Mouse (Mus musculus): ENCODE measurements around the gene Lrpprc. TPM values are rescaled to one million over a fixed set of nuclear protein-coding genes. Genes with fewer than 3 reads are reported as not detected.

Lrpprc gene
- polyA plus RNA-seq, 1 experiment: 11.2 TPM

- H3K4me3 ChIP-seq (ENCODE audit: control insufficient read depth, low read depth, low read length): no peak overlapping the region
- no peaks in the 10 kb centered on the region for H3K36me3 ChIP-seq (ENCODE audit: control insufficient read depth, insufficient read depth, low read length)
- TF ChIP-seq CTCF (IDR thresholded peaks at IDR 0.05; ENCODE audit: control insufficient read depth, insufficient read depth, insufficient replicate concordance, low read depth, low read length) (no peak), POLR2A (IDR thresholded peaks at IDR 0.05; ENCODE audit: control insufficient read depth, low read depth, low read length) (no peak)
- no peak overlapping the region for H3K27ac ChIP-seq (ENCODE audit: control insufficient read depth, insufficient read depth, low read depth, low read length)
- peaks cover 2% of the 10 kb centered on the region; the same call in 1 of the 2 replicates for H3K4me1 ChIP-seq (ENCODE audit: control insufficient read depth, insufficient read depth, low read length)
- H3K27me3 ChIP-seq (ENCODE audit: control insufficient read depth, insufficient read depth, low read length): no peaks in the 10 kb centered on the region
Observed at GRCm38 (mm10) chr17:84787477-84787876, 3.1 kb downstream of the Lrpprc start.

GRCm38 (mm10) chr17:84786911-84787310 lies 3.7 kb downstream of the Lrpprc start:
- no peak overlapping the region for H3K27ac ChIP-seq (ENCODE audit: control insufficient read depth, insufficient read depth, low read depth, low read length)
- peaks cover 2% of the 10 kb centered on the region; the same call in 1 of the 2 replicates for H3K4me1 ChIP-seq (ENCODE audit: control insufficient read depth, insufficient read depth, low read length)
- no peaks in the 10 kb centered on the region for H3K36me3 ChIP-seq (ENCODE audit: control insufficient read depth, insufficient read depth, low read length)
- H3K27me3 ChIP-seq (ENCODE audit: control insufficient read depth, insufficient read depth, low read length): no peaks in the 10 kb centered on the region
- no peak overlapping the region for H3K4me3 ChIP-seq (ENCODE audit: control insufficient read depth, low read depth, low read length)
- TF ChIP-seq POLR2A (IDR thresholded peaks at IDR 0.05; ENCODE audit: control insufficient read depth, low read depth, low read length) (no peak), CTCF (IDR thresholded peaks at IDR 0.05; ENCODE audit: control insufficient read depth, insufficient read depth, insufficient replicate concordance, low read depth, low read length) (no peak)

DNA sequence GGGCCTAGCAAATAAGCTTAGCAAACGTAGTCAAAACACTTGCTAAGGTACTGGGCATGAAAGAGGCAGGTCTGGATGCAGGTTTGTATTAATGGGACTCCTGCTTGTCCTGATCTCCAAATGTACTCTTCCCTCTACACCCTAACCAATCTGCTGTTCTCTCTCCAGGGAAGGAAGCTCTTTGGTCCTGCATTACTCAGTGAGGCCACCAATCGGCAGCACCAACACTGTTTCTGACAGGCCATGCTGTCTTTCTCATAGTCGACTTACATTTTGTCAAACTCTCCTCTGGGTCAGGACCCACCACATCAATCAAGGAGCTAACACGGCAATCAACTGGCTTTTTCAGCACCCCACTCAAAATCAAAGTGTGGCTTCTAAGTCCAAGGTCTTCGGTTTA lies 5.4 kb downstream of the Lrpprc start:
- TF ChIP-seq POLR2A (IDR thresholded peaks at IDR 0.05; ENCODE audit: control insufficient read depth, low read depth, low read length) (no peak), CTCF (IDR thresholded peaks at IDR 0.05; ENCODE audit: control insufficient read depth, insufficient read depth, insufficient replicate concordance, low read depth, low read length) (no peak)
- H3K27ac ChIP-seq (ENCODE audit: control insufficient read depth, insufficient read depth, low read depth, low read length): no peak overlapping the region
- no peaks in the 10 kb centered on the region for H3K36me3 ChIP-seq (ENCODE audit: control insufficient read depth, insufficient read depth, low read length)
- H3K4me3 ChIP-seq (ENCODE audit: control insufficient read depth, low read depth, low read length): no peak overlapping the region
- no peaks in the 10 kb centered on the region for H3K27me3 ChIP-seq (ENCODE audit: control insufficient read depth, insufficient read depth, low read length)
- no peaks in the 10 kb centered on the region for H3K4me1 ChIP-seq (ENCODE audit: control insufficient read depth, insufficient read depth, low read length)

DNA sequence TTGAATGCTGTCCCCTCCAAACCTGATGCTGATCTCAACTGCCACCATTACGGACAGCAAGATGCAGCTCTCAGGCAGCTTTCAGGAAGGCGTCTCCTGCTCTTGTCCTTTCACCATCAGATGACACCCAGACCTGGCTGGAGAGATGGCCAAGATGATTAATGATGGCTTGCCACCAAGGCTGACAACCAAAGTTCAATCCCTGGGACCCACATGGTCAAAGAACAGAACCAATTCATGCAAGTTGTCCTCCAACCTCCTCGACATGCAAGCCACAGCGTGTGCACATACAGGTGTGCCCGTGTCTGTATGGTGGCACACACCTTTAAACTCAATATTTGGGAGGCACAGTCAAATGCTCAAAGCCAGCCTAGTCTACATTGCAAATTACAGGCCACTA lies 7.1 kb downstream of the Lrpprc start:
- TF ChIP-seq POLR2A (IDR thresholded peaks at IDR 0.05; ENCODE audit: control insufficient read depth, low read depth, low read length) (no peak), CTCF (IDR thresholded peaks at IDR 0.05; ENCODE audit: control insufficient read depth, insufficient read depth, insufficient replicate concordance, low read depth, low read length) (no peak)
- no peaks in the 10 kb centered on the region for H3K36me3 ChIP-seq (ENCODE audit: control insufficient read depth, insufficient read depth, low read length)

GRCm38 (mm10) chr17:84780321-84780720 lies 10.3 kb downstream of the Lrpprc start:
- Histone ChIP-seq H3K27me3 (ENCODE audit: control insufficient read depth, insufficient read depth, low read length) (no peaks in the 10 kb centered on the region), H3K4me1 (ENCODE audit: control insufficient read depth, insufficient read depth, low read length) (no peaks in the 10 kb centered on the region), H3K36me3 (ENCODE audit: control insufficient read depth, insufficient read depth, low read length) (no peaks in the 10 kb centered on the region), H3K27ac (ENCODE audit: control insufficient read depth, insufficient read depth, low read depth, low read length) (no peak overlapping the region), H3K4me3 (ENCODE audit: control insufficient read depth, low read depth, low read length) (no peak overlapping the region)
- TF ChIP-seq POLR2A (IDR thresholded peaks at IDR 0.05; ENCODE audit: control insufficient read depth, low read depth, low read length) (no peak), CTCF (IDR thresholded peaks at IDR 0.05; ENCODE audit: control insufficient read depth, insufficient read depth, insufficient replicate concordance, low read depth, low read length) (no peak)

More for the DNA sequence above, 7.1 kb downstream of the Lrpprc start:
- H3K4me1 ChIP-seq (ENCODE audit: control insufficient read depth, insufficient read depth, low read length): no peaks in the 10 kb centered on the region
- no peak overlapping the region for H3K27ac ChIP-seq (ENCODE audit: control insufficient read depth, insufficient read depth, low read depth, low read length)
- no peak overlapping the region for H3K4me3 ChIP-seq (ENCODE audit: control insufficient read depth, low read depth, low read length)
- H3K27me3 ChIP-seq (ENCODE audit: control insufficient read depth, insufficient read depth, low read length): no peaks in the 10 kb centered on the region

- H3K36me3 ChIP-seq (ENCODE audit: control insufficient read depth, insufficient read depth, low read length): no peaks in the 10 kb centered on the region
- H3K27me3 ChIP-seq (ENCODE audit: control insufficient read depth, insufficient read depth, low read length): no peaks in the 10 kb centered on the region
- no peak overlapping the region for H3K27ac ChIP-seq (ENCODE audit: control insufficient read depth, insufficient read depth, low read depth, low read length)
- no peaks in the 10 kb centered on the region for H3K4me1 ChIP-seq (ENCODE audit: control insufficient read depth, insufficient read depth, low read length)
- TF ChIP-seq POLR2A (IDR thresholded peaks at IDR 0.05; ENCODE audit: control insufficient read depth, low read depth, low read length): no peak
- no peak for TF ChIP-seq CTCF (IDR thresholded peaks at IDR 0.05; ENCODE audit: control insufficient read depth, insufficient read depth, insufficient replicate concordance, low read depth, low read length)
- no peak overlapping the region for H3K4me3 ChIP-seq (ENCODE audit: control insufficient read depth, low read depth, low read length)
Observed at GRCm38 (mm10) chr17:84778477-84778978, 12.1 kb downstream of the Lrpprc start.

DNA sequence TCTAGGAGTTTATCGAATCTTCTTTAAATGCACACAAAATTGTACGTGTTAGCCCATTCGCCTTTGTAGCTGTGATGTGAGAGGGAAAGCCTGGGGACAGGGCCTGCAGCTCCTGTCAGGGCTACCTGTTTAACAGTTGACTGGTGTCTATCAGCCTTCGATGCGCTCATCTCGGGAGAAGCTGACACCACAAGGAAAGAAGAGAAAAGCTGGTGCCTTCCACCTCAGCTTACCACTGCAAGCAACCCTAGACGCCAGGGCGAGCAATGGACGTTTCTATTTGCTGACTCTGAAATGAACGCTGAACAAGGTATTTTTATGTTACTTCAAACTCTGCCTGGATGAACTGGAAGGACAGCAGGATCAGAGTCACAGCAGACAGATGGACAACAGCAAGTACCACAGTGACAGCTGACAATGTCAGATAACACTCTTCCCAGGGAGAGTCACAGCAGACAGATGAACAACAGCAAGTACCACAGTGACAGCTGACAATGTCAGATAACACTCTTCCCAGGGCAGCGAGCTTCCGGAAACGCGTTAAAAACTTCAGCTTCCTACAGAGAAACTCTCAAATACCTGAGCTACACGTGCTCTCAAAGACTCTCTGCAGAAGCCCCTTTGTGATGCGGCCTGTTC lies 14.1 kb downstream of the Lrpprc start:
- Histone ChIP-seq H3K4me1 (ENCODE audit: control insufficient read depth, insufficient read depth, low read length) (no peaks in the 10 kb centered on the region), H3K27me3 (ENCODE audit: control insufficient read depth, insufficient read depth, low read length) (no peaks in the 10 kb centered on the region), H3K36me3 (ENCODE audit: control insufficient read depth, insufficient read depth, low read length) (no peaks in the 10 kb centered on the region), H3K4me3 (ENCODE audit: control insufficient read depth, low read depth, low read length) (no peak overlapping the region; the same call in 1 of the 2 replicates), H3K27ac (ENCODE audit: control insufficient read depth, insufficient read depth, low read depth, low read length) (no peak overlapping the region)
- TF ChIP-seq CTCF (IDR thresholded peaks at IDR 0.05; ENCODE audit: control insufficient read depth, insufficient read depth, insufficient replicate concordance, low read depth, low read length) (no peak), POLR2A (IDR thresholded peaks at IDR 0.05; ENCODE audit: control insufficient read depth, low read depth, low read length) (no peak)
